Mouse (Mus musculus) hindbrain, embryonic 10.5 days (tissue): Measurements from ENCODE around the gene Abat. TPM values are rescaled to one million over a fixed set of nuclear protein-coding genes. Genes with fewer than 3 reads are reported as not detected.

Experiments
- DNase-seq: peaks from one replicate; pipeline ENCODE4 v3.0.0-alpha.2; 2017; ENCODE audit warnings: low spot score
- H3K27ac ChIP-seq: fragments of 300-500 bp; sonication (generic); 2 replicates; pipeline ENCODE4 v1.5.1; 2016; ENCODE audit warnings: mild to moderate bottlenecking, moderate library complexity
- H3K27me3 ChIP-seq: fragments of 300-500 bp; sonication (generic); 2 replicates; pipeline ENCODE4 v1.6.1; 2016; ENCODE audit warnings: mild to moderate bottlenecking; ENCODE audit not compliant: poor library complexity, insufficient read depth, severe bottlenecking
- H3K36me3 ChIP-seq: fragments of 300-500 bp; sonication (generic); 2 replicates; pipeline ENCODE4 v1.6.1; 2016; ENCODE audit warnings: mild to moderate bottlenecking, moderate library complexity
- H3K4me1 ChIP-seq: fragments of 300-500 bp; sonication (generic); replicated peaks from 2 replicates; pipeline ENCODE4 v1.6.1; 2016; ENCODE audit warnings: mild to moderate bottlenecking
- H3K4me3 ChIP-seq: fragments of 300-500 bp; sonication (generic); 2 replicates; pipeline ENCODE4 v1.5.1; 2016; ENCODE audit warnings: mild to moderate bottlenecking, moderate library complexity
- H3K9me3 ChIP-seq: fragments of 300-500 bp; sonication (generic); 2 replicates; pipeline ENCODE4 v1.6.1; 2016; ENCODE audit warnings: mild to moderate bottlenecking, moderate library complexity
- WGBS: fragments of 180-500 bp; shearing (Covaris S2); methylation state at CpG from one replicate; pipeline ENCODE4 v1.1.7; 2016; 5-methylcytosine and 5-hydroxymethylcytosine counted together
- polyA plus RNA-seq: library from polyadenylated mRNA; unstranded; fragments of >200 nt; fragmentation: Nextera tagmentation; extraction: Ambion mirVana; gene quantifications from 2 replicates; pipeline ENCODE4 v1.2.1, GENCODE M21; 2016

The Abat gene
- polyA plus RNA-seq, 1 experiment from 2014 or later = 27.2 TPM

- WGBS = 78% methylated on average over 5 of the region's 5 CpGs
- Histone ChIP-seq H3K36me3 (no peaks in the 10 kb centered on the region), H3K9me3 (no peaks in the 10 kb centered on the region), H3K27me3 (peaks cover 20% of the 10 kb centered on the region), H3K4me1 (peaks cover 15% of the 10 kb centered on the region), H3K4me3 (no peak overlapping the region), H3K27ac (no peak overlapping the region)
- no peak for DNase-seq
These were observed 7.3 kb downstream of the Abat start for GRCm38 (mm10) chr16:8520525-8520924.

DNA sequence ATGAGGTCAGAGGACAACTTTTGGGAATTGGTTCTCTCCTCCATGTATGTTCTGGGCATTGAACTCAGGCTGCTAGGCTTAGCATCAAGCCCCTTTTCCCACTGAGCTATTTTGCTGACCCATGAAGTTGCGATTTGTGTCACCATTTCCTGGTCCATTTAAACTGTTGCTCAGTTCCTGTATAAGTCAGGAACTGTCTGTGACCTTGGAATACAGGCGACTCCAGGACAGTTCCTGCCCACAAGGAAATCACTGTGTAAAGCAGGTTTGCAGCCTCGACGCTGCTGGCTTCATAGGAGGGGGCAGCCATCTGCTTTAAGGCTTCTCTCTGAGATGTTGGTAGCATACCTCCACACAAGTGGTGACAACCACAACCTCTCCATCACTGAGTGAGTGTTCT is 8.1 kb downstream of the Abat start:
- WGBS = 82% methylated on average over 4 of the region's 4 CpGs
- 0 out of 2 replicates have a peak, but pooled peaks cover 16% of the 10 kb centered on the region for H3K27me3 ChIP-seq

DNA sequence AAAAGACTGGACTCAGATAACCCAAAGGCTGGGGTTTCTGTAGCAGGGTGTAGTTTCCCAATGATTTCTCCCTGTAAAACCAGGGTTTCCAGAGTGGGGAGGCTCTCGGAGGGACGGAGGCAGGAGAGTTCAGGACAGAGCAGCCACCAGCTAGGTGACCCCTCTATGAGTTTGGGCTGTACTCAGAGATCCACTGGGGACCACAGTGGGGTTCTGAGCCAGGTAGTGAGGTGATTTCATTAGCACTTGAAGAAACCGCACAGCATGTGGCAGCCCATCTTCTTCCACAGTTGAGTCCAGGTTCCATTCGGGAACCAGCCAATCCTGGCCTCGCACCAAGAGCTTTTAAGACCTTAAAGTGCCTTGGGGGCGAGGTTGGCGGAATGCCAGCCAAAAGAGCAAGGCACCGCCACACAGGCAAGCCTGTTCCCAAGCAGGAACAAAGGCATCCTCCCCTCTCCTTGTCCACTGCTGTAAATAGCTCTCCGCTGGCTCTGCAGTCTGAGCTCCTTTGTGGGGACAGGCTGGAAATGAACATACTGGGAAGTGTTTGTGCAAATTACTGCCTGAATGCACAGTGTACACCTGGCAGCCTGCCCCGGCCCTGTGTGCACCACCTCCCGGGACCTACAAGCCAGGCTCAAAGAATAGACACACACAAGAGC is 10.4 kb downstream of the Abat start:
- Histone ChIP-seq H3K36me3 (no peaks in the 10 kb centered on the region), H3K4me3 (no peak overlapping the region), H3K27ac (peak overlapping the region; percentile 67), H3K9me3 (no peaks in the 10 kb centered on the region), H3K4me1 (peaks cover 13% of the 10 kb centered on the region), H3K27me3 (0 out of 2 replicates have a peak, but pooled peaks cover 16% of the 10 kb centered on the region)
- WGBS = 48% methylated on average over 11 of the region's 11 CpGs
- peak; percentile 8 for DNase-seq

More for the DNA sequence above, 8.1 kb downstream of the Abat start:
- H3K9me3 ChIP-seq = no peaks in the 10 kb centered on the region
- peaks cover 16% of the 10 kb centered on the region for H3K4me1 ChIP-seq
- H3K4me3 ChIP-seq = no peak overlapping the region
- H3K27ac ChIP-seq = no peak overlapping the region
- DNase-seq = no peak
- no peaks in the 10 kb centered on the region for H3K36me3 ChIP-seq

DNA sequence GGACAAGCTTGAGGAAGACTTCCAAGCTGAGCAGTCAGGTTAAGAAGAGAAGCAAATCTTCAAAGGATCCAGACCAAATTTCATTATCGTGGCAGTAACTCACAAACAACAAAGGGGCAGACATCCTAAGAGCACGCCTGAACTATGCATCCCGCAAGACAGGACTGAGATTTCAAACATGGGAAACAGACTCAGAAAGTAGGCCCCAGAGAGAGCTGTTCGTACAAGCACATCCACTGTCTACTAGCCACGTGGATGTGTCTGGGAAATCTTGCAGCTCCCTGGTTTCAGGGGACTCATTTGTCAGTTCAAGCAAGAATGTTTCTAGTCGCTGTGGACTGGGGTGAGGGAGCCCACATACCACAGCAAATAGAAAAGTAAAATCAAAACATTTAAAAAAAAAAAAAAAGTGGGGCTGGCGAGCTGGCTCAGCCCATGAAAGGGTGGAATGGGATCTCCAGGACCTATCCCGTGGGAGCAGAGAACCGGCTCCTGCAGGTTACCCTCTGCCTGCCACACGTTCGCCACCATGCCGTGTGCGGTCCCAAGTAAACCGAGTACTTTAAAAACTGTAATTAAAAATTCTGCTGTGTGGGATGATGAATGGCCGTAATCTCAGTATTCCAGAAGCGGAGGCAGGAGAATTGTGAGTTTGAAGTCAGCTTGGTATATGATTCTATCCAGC is 11.1 kb downstream of the Abat start:
- 75% methylated on average over 16 of the region's 16 CpGs for WGBS
- Histone ChIP-seq H3K4me3 (no peak overlapping the region), H3K36me3 (no peaks in the 10 kb centered on the region), H3K27ac (peak overlapping the region; percentile 67), H3K4me1 (peaks cover 13% of the 10 kb centered on the region), H3K27me3 (0 out of 2 replicates have a peak, but pooled peaks cover 16% of the 10 kb centered on the region), H3K9me3 (no peaks in the 10 kb centered on the region)
- no peak for DNase-seq

DNA sequence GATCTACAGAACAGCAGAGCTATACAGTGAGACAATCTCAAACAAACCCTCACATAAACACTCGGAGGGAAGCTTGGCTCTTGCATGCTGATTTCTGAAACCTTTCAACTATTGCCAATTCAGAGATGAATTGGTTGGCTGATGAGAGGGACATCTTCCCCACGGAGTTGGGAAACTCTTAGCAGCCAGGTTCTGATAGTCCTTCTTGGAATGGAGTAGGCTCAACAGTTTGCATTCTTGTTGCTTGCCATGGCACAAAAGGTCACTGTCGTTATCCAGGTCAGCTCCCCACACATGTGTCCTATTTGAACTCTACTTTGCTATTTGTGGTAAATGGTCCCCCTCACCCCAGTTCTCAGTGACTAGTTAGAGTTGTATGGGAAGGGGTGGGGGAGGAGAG is 12.1 kb downstream of the Abat start:
- WGBS = 76% methylated on average over 3 of the region's 3 CpGs
- H3K27me3 ChIP-seq = 0 out of 2 replicates have a peak, but pooled peaks cover 16% of the 10 kb centered on the region
- H3K4me3 ChIP-seq = no peak overlapping the region
- DNase-seq = no peak
- no peak overlapping the region for H3K27ac ChIP-seq
- H3K9me3 ChIP-seq = no peaks in the 10 kb centered on the region
- H3K36me3 ChIP-seq = no peaks in the 10 kb centered on the region
- H3K4me1 ChIP-seq = peaks cover 19% of the 10 kb centered on the region

DNA sequence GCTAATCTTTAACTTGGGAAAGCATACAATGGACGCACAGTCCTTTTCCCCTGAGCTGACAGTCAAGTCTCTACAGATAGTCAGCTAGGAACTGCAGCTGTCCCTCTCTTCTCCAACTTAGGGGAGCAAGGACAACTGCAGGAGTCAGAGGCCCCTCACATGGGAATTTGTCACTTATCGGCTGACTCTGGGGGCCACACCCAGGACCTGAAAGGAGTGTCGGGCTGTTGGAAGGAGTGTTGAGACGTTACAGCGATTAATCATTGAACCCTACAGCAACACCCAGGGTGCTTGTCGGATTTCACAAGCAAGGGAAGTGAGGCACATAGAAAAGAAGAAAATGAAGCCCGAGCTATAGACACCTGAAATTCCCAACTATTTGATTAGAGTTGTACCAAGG is 12.6 kb downstream of the Abat start:
- Histone ChIP-seq H3K4me3 (no peak overlapping the region), H3K4me1 (peaks cover 23% of the 10 kb centered on the region), H3K27me3 (0 out of 2 replicates have a peak, but pooled peaks cover 16% of the 10 kb centered on the region), H3K27ac (no peak overlapping the region), H3K9me3 (no peaks in the 10 kb centered on the region), H3K36me3 (no peaks in the 10 kb centered on the region)
- DNase-seq = no peak
- 82% methylated on average over 7 of the region's 7 CpGs for WGBS

DNA sequence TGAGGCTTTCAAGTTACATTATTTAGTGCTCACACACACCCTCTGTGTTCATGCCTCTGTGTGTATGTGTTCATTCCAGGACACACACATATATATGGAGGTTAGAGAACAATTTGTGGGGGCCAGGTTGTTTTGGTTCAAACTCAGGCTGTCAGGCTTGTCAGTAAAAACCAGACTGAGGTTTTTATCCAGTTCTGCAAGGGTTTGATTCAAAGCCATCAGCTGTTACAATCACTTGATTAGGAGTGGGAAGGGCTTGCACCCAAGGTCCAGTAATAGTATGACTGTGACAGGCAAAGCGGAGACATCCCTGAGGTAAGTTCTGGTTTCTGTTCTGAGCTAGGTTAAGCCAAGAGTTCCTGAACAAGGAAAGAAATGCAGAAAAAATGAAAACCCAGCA is 16.2 kb downstream of the Abat start:
- 86% methylated on average over 1 of the region's 1 CpGs for WGBS
- DNase-seq = no peak
- Histone ChIP-seq H3K27me3 (0 out of 2 replicates have a peak, but pooled peaks cover 8% of the 10 kb centered on the region), H3K9me3 (no peaks in the 10 kb centered on the region), H3K27ac (no peak overlapping the region), H3K36me3 (no peaks in the 10 kb centered on the region), H3K4me1 (peaks cover 15% of the 10 kb centered on the region), H3K4me3 (no peak overlapping the region)

DNA sequence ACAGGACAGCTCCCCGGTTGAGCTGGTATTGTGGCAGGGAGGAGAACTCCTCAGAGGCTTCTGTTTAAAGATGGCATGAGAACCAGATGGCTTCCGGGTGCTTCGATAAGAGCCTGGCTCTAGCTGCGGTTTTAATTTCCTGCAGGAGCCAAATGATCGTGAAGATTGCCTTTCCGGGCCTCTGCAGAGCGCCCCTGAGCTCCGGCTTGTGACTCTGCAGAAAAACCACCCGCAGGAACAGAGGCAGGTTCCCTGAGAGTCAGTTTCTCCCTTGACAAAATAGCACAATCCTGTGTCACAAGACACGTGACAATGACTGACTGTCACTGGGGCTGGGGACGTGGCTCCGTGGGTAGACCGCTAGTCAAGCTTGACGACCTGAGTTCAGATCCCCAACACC is 16.8 kb downstream of the Abat start:
- Histone ChIP-seq H3K27me3 (0 out of 2 replicates have a peak, but pooled peaks cover 4% of the 10 kb centered on the region), H3K9me3 (no peaks in the 10 kb centered on the region), H3K36me3 (no peaks in the 10 kb centered on the region), H3K4me3 (no peak overlapping the region), H3K4me1 (peaks cover 15% of the 10 kb centered on the region), H3K27ac (no peak overlapping the region)
- 78% methylated on average over 14 of the region's 14 CpGs for WGBS
- no peak for DNase-seq

DNA sequence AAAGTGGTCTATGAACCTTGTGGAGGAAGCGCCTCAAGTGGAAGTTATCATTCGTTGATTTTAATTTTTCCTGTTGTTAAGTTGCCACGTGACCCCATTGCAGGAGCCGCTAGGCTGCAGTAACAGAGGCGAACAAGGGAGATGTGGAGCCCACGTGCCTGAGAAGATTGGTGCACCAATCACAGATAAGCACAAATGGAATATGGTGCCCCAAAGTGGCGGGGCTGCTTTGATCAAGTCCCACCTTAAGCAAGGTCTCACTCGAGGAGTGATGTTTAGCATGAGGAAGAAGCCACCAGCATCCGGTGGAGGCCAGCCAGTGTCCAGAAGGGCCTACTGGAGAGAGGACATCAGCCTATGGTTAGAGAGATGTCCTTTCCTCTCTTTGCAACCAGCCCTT is 19.2 kb downstream of the Abat start:
- Histone ChIP-seq H3K27me3 (no peaks in the 10 kb centered on the region), H3K36me3 (no peaks in the 10 kb centered on the region), H3K4me1 (peaks cover 10% of the 10 kb centered on the region; the same call in 1 of the 2 replicates), H3K27ac (no peak overlapping the region), H3K9me3 (no peaks in the 10 kb centered on the region), H3K4me3 (no peak overlapping the region)
- WGBS = 90% methylated on average over 9 of the region's 9 CpGs
- no peak for DNase-seq

- WGBS = 66% methylated on average over 7 of the region's 7 CpGs
These were observed 19.7 kb downstream of the Abat start for GRCm38 (mm10) chr16:8532894-8533293.

DNA sequence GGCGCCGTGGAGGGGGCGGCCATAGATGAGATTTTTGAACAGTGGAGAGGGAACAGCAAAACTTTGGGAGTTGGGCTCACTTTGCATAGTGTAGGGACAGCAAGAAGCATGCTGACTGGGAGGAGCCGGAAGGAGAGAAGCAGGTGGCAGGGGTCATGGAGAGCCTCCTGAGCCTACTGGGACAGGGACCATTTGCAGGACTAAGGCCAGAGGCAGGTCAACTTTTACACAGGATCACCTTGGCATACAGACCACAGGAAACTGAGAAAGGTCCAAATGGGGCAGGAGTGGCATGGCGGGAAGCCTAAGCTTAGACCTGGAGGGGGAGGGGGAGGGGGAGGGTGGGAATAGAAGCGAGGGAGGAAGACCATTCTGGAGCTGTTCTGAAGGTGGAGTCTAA is 20.2 kb downstream of the Abat start:
- Histone ChIP-seq H3K4me1 (peaks cover 12% of the 10 kb centered on the region), H3K4me3 (no peak overlapping the region), H3K27me3 (no peaks in the 10 kb centered on the region), H3K27ac (no peak overlapping the region), H3K36me3 (no peaks in the 10 kb centered on the region), H3K9me3 (no peaks in the 10 kb centered on the region)
- DNase-seq = no peak
- WGBS = 91% methylated on average over 6 of the region's 6 CpGs

More at GRCm38 (mm10) chr16:8532894-8533293, 19.7 kb downstream of the Abat start:
- Histone ChIP-seq H3K9me3 (no peaks in the 10 kb centered on the region), H3K36me3 (no peaks in the 10 kb centered on the region), H3K27ac (no peak overlapping the region), H3K27me3 (no peaks in the 10 kb centered on the region), H3K4me3 (no peak overlapping the region), H3K4me1 (peaks cover 10% of the 10 kb centered on the region; the same call in 1 of the 2 replicates)
- DNase-seq = no peak

- no peak for DNase-seq
- Histone ChIP-seq H3K27ac (no peak overlapping the region), H3K36me3 (no peaks in the 10 kb centered on the region), H3K4me3 (no peak overlapping the region), H3K9me3 (no peaks in the 10 kb centered on the region), H3K4me1 (peaks cover 23% of the 10 kb centered on the region), H3K27me3 (no peaks in the 10 kb centered on the region)
- 84% methylated on average over 11 of the region's 11 CpGs for WGBS
These were observed 21.4 kb downstream of the Abat start for GRCm38 (mm10) chr16:8534466-8535200.

DNA sequence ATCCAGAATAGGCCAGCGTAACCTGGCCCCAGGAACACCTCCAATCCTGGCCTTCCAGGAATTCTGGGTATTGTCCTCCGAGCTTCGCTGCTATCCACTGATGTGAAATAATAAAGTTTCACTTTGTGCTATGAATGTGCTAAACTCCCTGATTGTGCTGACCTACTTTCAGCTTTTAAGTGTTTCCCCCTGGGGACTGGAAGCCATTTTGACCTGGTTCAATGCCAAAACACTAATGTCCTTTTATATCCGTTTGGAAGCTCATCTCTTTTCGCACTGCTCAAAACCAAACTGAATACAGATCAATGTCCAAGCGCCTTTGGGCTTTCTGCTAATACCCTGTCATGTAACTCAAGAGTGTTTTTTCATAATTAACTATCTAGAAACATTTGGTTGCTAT is 22.2 kb downstream of the Abat start:
- H3K27ac ChIP-seq = no peak overlapping the region
- H3K4me1 ChIP-seq = peaks cover 23% of the 10 kb centered on the region
- no peaks in the 10 kb centered on the region for H3K27me3 ChIP-seq
- H3K4me3 ChIP-seq = no peak overlapping the region
- H3K36me3 ChIP-seq = no peaks in the 10 kb centered on the region
- 90% methylated on average over 6 of the region's 6 CpGs for WGBS
- DNase-seq = no peak
- H3K9me3 ChIP-seq = no peaks in the 10 kb centered on the region
